9 mouse cellular contexts compared by ENCODE assay signal in genomic region chr6:137796596-137797567, GRCm38 (mm10). TPM values are rescaled to one million over a fixed set of nuclear protein-coding genes. Genes with fewer than 3 reads are reported as not detected.
A peak's percentile ranks its signal among the peaks of the same experiment; 100 is the strongest.
DNase-seq lines count a peak whose midpoint lies in the region; ATAC-seq and TF ChIP-seq lines count a peak whose summit lies in the region.
"Had no signal": no experiment of that assay in that cellular context is flagged by ENCODE, and none has a peak within 500 bp of the region (broad histone marks: within the 10 kb centered on the region; RNA-seq: fewer than 3 reads in every experiment).

No protein-coding gene starts in this region.

- peaks cover 8% of the 10 kb centered on the region for H3K9me3 ChIP-seq in CH12.LX (replicated peaks; ENCODE audit: low read length)
- peaks cover 10% of the 10 kb centered on the region for H3K9me3 ChIP-seq in embryonic facial prominence, embryonic 10.5 days
- H3K9me3 ChIP-seq in midbrain, embryonic 16.5 days (replicated peaks; ENCODE audit: control insufficient read depth, low read length, poor library complexity, severe bottlenecking) = peaks cover 9% of the 10 kb centered on the region; the same call in 1 of the 2 replicates

- H3K27ac ChIP-seq in gastrocnemius, adult 2 months = no peak overlapping the region
- no peak overlapping the region for H3K27ac ChIP-seq in CH12.LX (ENCODE audit: insufficient read depth, low read depth)
- H3K27ac ChIP-seq in embryonic facial prominence, embryonic 10.5 days (replicated peaks) = no peak overlapping the region; the same call in 1 of the 2 replicates
- no peak overlapping the region for H3K27ac ChIP-seq in midbrain, embryonic 16.5 days (ENCODE audit: low read length)
- H3K27ac ChIP-seq: macrophage had no signal

- H3K4me2 ChIP-seq in CH12.LX (ENCODE audit: insufficient read depth, low read depth, poor library complexity, severe bottlenecking) = no peak overlapping the region
- no peak overlapping the region for H3K4me2 ChIP-seq in midbrain, embryonic 16.5 days (ENCODE audit: low read length)

- DNase-seq in gastrocnemius, adult 2 months = no peak
- DNase-seq in gastrocnemius, postnatal 14 days = no peak
- DNase-seq in CH12.LX (ENCODE audit: extremely low read depth) = peak; percentile 27
- peak; percentile 22 for DNase-seq in embryonic facial prominence, embryonic 10.5 days (ENCODE audit: low spot score)
- DNase-seq in kidney, postnatal 10 days = peak; percentile 41
- DNase-seq in gastrocnemius, adult 8-10 months (ENCODE audit: low spot score in 2 of 2) = no peak
- DNase-seq in gastrocnemius, postnatal 4 days (ENCODE audit: low spot score in 2 of 2) = no peak

- H3K4me3 ChIP-seq in gastrocnemius, adult 2 months = no peak overlapping the region
- no peak overlapping the region for H3K4me3 ChIP-seq in CH12.LX (replicated peaks in 1 of 3; ENCODE audit: low read depth in 2 of 3, low read length in 2 of 3, poor library complexity in 1 of 3)
- H3K4me3 ChIP-seq in embryonic facial prominence, embryonic 10.5 days = no peak overlapping the region
- no peak overlapping the region for H3K4me3 ChIP-seq in midbrain, embryonic 16.5 days (ENCODE audit: low read depth, low read length)

- H3K4me1 ChIP-seq in CH12.LX (ENCODE audit: control insufficient read depth in 1 of 2, insufficient read depth in 2 of 2) = peaks cover 0 to 2% of the 10 kb centered on the region in 2 experiments; a peak in 1 of 4 replicates
- H3K4me1 ChIP-seq in embryonic facial prominence, embryonic 10.5 days = 0 out of 2 replicates have a peak, but pooled peaks cover 3% of the 10 kb centered on the region
- H3K4me1 ChIP-seq in midbrain, embryonic 16.5 days (ENCODE audit: control insufficient read depth, insufficient read depth, low read length) = no peaks in the 10 kb centered on the region

- WGBS in embryonic facial prominence, embryonic 10.5 days = 73% methylated on average over 29 of the region's 29 CpGs
- 69% methylated on average over 29 of the region's 29 CpGs for WGBS in midbrain, embryonic 16.5 days

- dilution Hi-C loops in CH12.LX (cut with MboI; ENCODE audit: extremely low pct_ligation_motif_present, extremely low pct_unique_long_range_greater_than_20kb, low sequenced_read_pairs) = no loop called here

- intact Hi-C loops in gastrocnemius, adult 2 months (cut with DNase I) = loop anchor here (5.0 to 10.0 kb wide), 2 partner anchors 258 to 355 kb away; no protein-coding TSS in a partner anchor
- intact Hi-C loops in gastrocnemius, postnatal 14 days (cut with DNase I; ENCODE audit: low total_unique reads) = loop anchor here (5.0 kb wide), 1 partner anchor 355 kb away; no protein-coding TSS in a partner anchor

- peak; percentile 64 for TF ChIP-seq CTCF in gastrocnemius, adult 2 months (IDR thresholded peaks at IDR 0.05)
- peak; percentile 43 to 68 for TF ChIP-seq CTCF in CH12.LX (conservative IDR thresholded peaks at IDR 0.05 in 1 of 2, IDR thresholded peaks at IDR 0.05 in 1 of 2; ENCODE audit: low read depth in 2 of 2, low read length in 2 of 2)

- peak; percentile 81 for ATAC-seq in midbrain, embryonic 16.5 days

- peak; percentile 71 for TF ChIP-seq RAD21 in CH12.LX (IDR thresholded peaks at IDR 0.05; ENCODE audit: low read depth, low read length)

- TF ChIP-seq EP300 in CH12.LX (IDR thresholded peaks at IDR 0.05; ENCODE audit: low read length) = no peak

- no peaks in the 10 kb centered on the region for H3K79me2 ChIP-seq in CH12.LX (replicated peaks; ENCODE audit: control insufficient read depth, extremely low read depth, insufficient read depth, poor library complexity, severe bottlenecking)

- no peaks in the 10 kb centered on the region for H3K27me3 ChIP-seq in CH12.LX (replicated peaks)
- no peaks in the 10 kb centered on the region for H3K27me3 ChIP-seq in embryonic facial prominence, embryonic 10.5 days (replicated peaks; ENCODE audit: low read depth, poor library complexity, severe bottlenecking)
- H3K27me3 ChIP-seq in midbrain, embryonic 16.5 days (ENCODE audit: control insufficient read depth, insufficient read depth, low read depth, low read length) = no peaks in the 10 kb centered on the region

- in situ Hi-C loops in CH12.LX (cut with MboI; ENCODE audit: low pct_ligation_motif_present, low pct_unique_long_range_greater_than_20kb, low sequenced_read_pairs) = loop anchor here (25.0 kb wide), 1 partner anchor 365 kb away; no protein-coding TSS in a partner anchor

- H3K9ac ChIP-seq in CH12.LX (ENCODE audit: insufficient read depth, low read depth) = no peak overlapping the region
- H3K9ac ChIP-seq in midbrain, embryonic 16.5 days (ENCODE audit: low read depth, low read length) = no peak overlapping the region

- TF ChIP-seq POLR2A in CH12.LX (IDR thresholded peaks at IDR 0.05; ENCODE audit: low read depth, low read length) = no peak

- peaks cover 34 to 80% of the 10 kb centered on the region in 2 experiments for H3K36me3 ChIP-seq in CH12.LX (replicated peaks in 1 of 2; ENCODE audit: control insufficient read depth in 1 of 2, insufficient read depth in 1 of 2, low read length in 1 of 2)
- H3K36me3 ChIP-seq in embryonic facial prominence, embryonic 10.5 days (replicated peaks) = peaks cover 41% of the 10 kb centered on the region
- H3K36me3 ChIP-seq in midbrain, embryonic 16.5 days (ENCODE audit: control insufficient read depth, insufficient read depth, low read length) = no peaks in the 10 kb centered on the region

TF ChIP-seq in CH12.LX, 34 proteins besides CTCF, POLR2A, EP300 and RAD21:
- TF ChIP-seq SMC3 (IDR thresholded peaks at IDR 0.05; ENCODE audit: low read depth, low read length) = peak; percentile 40
- TF ChIP-seq ZC3H11A (IDR thresholded peaks at IDR 0.05; ENCODE audit: low read depth, low read length) = no peak

RNA-seq across cellular contexts. Expression of gene Dera, which starts 42.5 kb away (rescaled TPM):
- 1 to 10 TPM; 6.3 to 9.5 TPM for total RNA-seq in gastrocnemius, adult 2 months (2021)
- 10 to 100 TPM; 10.7 to 12.3 TPM for total RNA-seq in gastrocnemius, postnatal 14 days (2021)
- total RNA-seq in CH12.LX (2012; rRNA removed) (59.5 and 60.1 TPM in 2 replicates), CH12.LX (2014; rRNA removed) (73.4 and 78.0 TPM in 2 replicates)
- 56.5 and 80.6 TPM in 2 replicates for polyA plus RNA-seq in CH12.LX (2012; ENCODE audit: insufficient read length, low read depth)
- 72.3 and 80.2 TPM in 2 replicates for polyA plus RNA-seq in embryonic facial prominence, embryonic 10.5 days (2016; fragmentation: Nextera tagmentation; extraction: Ambion mirVana)
- 10.6 and 12.8 TPM in 2 replicates for polyA plus RNA-seq in midbrain, embryonic 16.5 days (2015; fragmentation: Nextera tagmentation; extraction: Ambion mirVana)
- 10 to 100 TPM in 1 of 4 experiments, 1 to 10 TPM in 3; 6.7 to 10.7 (median 8.3) TPM for total RNA-seq in gastrocnemius, adult 8-10 months (2022)
- 10 to 100 TPM; 19.3 to 20.8 TPM for total RNA-seq in gastrocnemius, postnatal 4 days (2021)

Comparison
In these comparisons a context has a peak if more than half of its experiments do, and no peak if none do; other contexts are left out.
1. DNase-seq: peak in CH12.LX (single experiment), embryonic facial prominence, embryonic 10.5 days (single experiment) and kidney, postnatal 10 days (single experiment); none in gastrocnemius, adult 2 months (single experiment), gastrocnemius, postnatal 14 days (single experiment), gastrocnemius, adult 8-10 months (0 of 2) and gastrocnemius, postnatal 4 days (0 of 2).